Mouse (Mus musculus): Measurements from ENCODE around the gene Zfp110. TPM values are rescaled to one million over a fixed set of nuclear protein-coding genes. Genes with fewer than 3 reads are reported as not detected.
A peak's percentile ranks its signal among the peaks of the same experiment; 100 is the strongest.
"Not testable (repeated sequence)": the region's sequence is repeated elsewhere in the genome, so short reads cannot be mapped to it uniquely, and the experiment has no call there.

Gene Zfp110
- polyA plus RNA-seq, 1 experiment from 2014 or later: 33.2 TPM

DNA sequence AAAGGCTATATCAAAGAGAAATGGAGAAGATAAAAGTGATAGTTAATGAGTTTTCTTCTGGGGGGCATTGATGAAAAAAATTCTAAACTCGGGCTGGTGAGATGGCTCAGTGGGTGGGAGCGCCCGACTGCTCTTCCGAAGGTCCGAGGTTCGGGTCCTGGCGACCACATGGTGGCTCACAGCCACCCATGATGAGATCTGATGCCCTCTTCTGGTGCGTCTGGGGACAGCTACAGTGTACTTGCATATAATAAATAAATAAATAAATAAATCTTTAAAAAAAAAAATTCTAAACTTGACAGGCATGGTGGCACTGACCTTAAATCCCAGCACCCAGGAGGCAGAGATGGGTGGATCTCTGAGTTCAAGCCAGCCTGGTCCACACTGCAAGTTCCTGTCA lies 19.0 kb upstream of the Zfp110 start:
- no peaks in the 10 kb centered on the region; the same call in 1 of the 2 replicates for H3K4me1 ChIP-seq (ENCODE audit: control insufficient read depth, insufficient read depth, low read length)
- no peak for ATAC-seq (ENCODE audit: low FRiP score, low TSS enrichment)
- 96% methylated on average over 8 of the region's 8 CpGs for WGBS
- no peak overlapping the region for H3K4me3 ChIP-seq (ENCODE audit: low read length)
- no peak overlapping the region for H3K27ac ChIP-seq (ENCODE audit: low read depth, low read length)
- peaks cover 31% of the 10 kb centered on the region for H3K36me3 ChIP-seq (ENCODE audit: control insufficient read depth, insufficient read depth, low read length)
- no peak overlapping the region for H3K9ac ChIP-seq (ENCODE audit: low read depth, low read length)
- no peaks in the 10 kb centered on the region for H3K27me3 ChIP-seq (ENCODE audit: control insufficient read depth, insufficient read depth, low read length)
- H3K9me3 ChIP-seq (ENCODE audit: control insufficient read depth, low read length): peaks cover 40% of the 10 kb centered on the region
- H3K4me2 ChIP-seq (replicated peaks; ENCODE audit: low read depth, low read length): no peak overlapping the region

DNA sequence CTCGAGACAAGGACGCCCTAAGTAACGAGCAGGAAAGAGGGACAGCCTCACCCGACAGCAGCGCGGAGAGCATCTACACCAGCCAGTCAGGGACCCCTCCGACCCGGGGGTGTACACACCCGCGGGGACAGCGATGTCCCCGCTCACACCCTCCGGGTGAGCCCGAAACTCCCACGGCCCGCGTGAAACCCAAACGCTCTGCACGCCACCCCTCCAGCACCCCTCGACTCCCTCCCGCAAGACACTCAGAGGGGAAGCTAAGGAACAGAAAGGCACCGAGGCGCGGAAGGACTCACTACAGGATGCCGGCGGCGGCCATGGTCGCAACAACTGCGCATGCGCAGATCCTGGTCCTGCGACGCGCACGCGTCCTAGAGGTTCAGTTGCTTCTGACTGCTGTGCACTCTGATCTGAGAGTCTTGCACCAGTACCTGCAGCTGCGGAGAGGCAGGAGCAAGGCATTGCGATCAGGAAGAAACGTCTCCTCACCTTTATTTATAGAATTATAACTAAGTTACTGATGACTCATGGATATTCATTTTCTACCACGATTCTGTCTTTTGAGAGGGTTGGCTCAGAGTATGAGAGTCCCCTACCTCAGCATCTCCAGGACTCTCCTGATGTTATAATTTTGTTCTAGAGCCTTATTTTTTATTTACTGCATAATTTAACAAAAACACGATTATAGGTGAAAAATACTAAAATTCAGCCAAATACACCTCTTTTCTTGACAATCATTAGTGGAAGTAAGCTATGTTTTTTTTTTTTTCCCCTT lies 15.9 kb upstream of the Zfp110 start, which contains the start of gene Zfp329:
Zfp329 (minus strand) TSS at position 338 of the 775 bp plus-strand sequence.
- H3K9me3 ChIP-seq (ENCODE audit: control insufficient read depth, low read length): peaks cover 25% of the 10 kb centered on the region
- ATAC-seq (ENCODE audit: low FRiP score, low TSS enrichment): peak; percentile 99
- under 1% methylated on average over 39 of the region's 40 CpGs for WGBS
- peak within 1 kb of the TSS; percentile 91 for H3K9ac ChIP-seq (ENCODE audit: low read depth, low read length)
- H3K36me3 ChIP-seq (ENCODE audit: control insufficient read depth, insufficient read depth, low read length): peaks cover 13% of the 10 kb centered on the region; the same call in 1 of the 2 replicates
- peak within 1 kb of the TSS; percentile 91 for H3K4me3 ChIP-seq (ENCODE audit: low read length)
- no peaks in the 10 kb centered on the region; the same call in 1 of the 2 replicates for H3K4me1 ChIP-seq (ENCODE audit: control insufficient read depth, insufficient read depth, low read length)
- peak within 1 kb of the TSS; percentile 79 for H3K27ac ChIP-seq (ENCODE audit: low read depth, low read length)
- H3K27me3 ChIP-seq (ENCODE audit: control insufficient read depth, insufficient read depth, low read length): no peaks in the 10 kb centered on the region
- H3K4me2 ChIP-seq (replicated peaks; ENCODE audit: low read depth, low read length): peak within 1 kb of the TSS; percentile 50

DNA sequence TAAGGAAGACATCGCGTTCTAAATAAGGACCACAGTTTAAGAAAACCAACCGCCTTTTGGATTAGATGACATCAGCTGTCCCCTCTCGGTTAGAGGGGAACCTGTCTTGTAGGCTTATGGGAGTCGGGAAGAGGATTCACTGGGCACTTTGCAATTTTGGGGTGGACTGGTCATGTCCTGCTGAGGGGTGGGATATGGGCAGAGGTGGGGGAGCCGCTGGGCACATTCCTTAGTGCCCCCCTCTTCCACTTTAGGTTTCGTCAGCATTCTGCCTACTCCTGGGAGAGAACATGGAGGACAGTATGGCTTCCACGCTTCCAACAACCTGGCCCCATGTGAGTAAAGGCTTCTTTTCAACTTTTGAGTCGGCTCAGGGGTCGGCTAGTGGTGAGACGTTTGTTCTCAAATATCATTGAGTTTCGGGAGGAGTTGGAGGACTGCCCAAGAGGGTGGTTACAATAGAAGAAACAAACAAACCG lies 671 bp downstream of the Zfp110 start:
- 38% methylated on average over 13 of the region's 13 CpGs for WGBS
- peak; percentile 35 for ATAC-seq (ENCODE audit: low FRiP score, low TSS enrichment)
- peak overlapping the region; percentile 57 for H3K4me3 ChIP-seq (ENCODE audit: low read length)
- H3K9me3 ChIP-seq (ENCODE audit: control insufficient read depth, low read length): peaks cover 38% of the 10 kb centered on the region
- H3K27ac ChIP-seq (ENCODE audit: low read depth, low read length): no peak overlapping the region
- peak overlapping the region; percentile 48 for H3K4me2 ChIP-seq (replicated peaks; ENCODE audit: low read depth, low read length)
- peak overlapping the region; percentile 56 for H3K9ac ChIP-seq (ENCODE audit: low read depth, low read length)
- H3K27me3 ChIP-seq (ENCODE audit: control insufficient read depth, insufficient read depth, low read length): no peaks in the 10 kb centered on the region
- H3K4me1 ChIP-seq (ENCODE audit: control insufficient read depth, insufficient read depth, low read length): no peaks in the 10 kb centered on the region
- peaks cover 38% of the 10 kb centered on the region for H3K36me3 ChIP-seq (ENCODE audit: control insufficient read depth, insufficient read depth, low read length)

DNA sequence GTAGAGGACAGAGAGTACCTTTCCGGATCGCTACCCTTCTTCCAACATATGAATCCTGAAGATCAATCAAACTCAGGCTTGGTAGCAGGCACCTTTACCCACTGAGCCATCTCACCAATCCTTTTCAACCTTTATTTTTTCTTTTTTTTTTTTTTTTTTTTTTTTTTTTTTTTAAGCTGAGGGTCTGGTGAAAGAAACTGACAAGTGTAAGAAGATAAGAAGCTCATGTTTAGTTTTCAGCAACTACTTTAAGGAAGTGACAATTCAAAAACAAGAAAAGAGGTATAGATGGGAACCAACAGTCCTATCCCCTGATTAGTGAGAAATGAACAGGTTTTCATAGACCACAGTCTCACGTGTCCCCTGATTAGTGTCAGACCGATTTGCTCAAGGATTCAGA lies 1.2 kb downstream of the Zfp110 start:
- Histone ChIP-seq H3K36me3 (ENCODE audit: control insufficient read depth, insufficient read depth, low read length) (peaks cover 43% of the 10 kb centered on the region), H3K27me3 (ENCODE audit: control insufficient read depth, insufficient read depth, low read length) (no peaks in the 10 kb centered on the region), H3K9me3 (ENCODE audit: control insufficient read depth, low read length) (peaks cover 43% of the 10 kb centered on the region), H3K4me1 (ENCODE audit: control insufficient read depth, insufficient read depth, low read length) (no peaks in the 10 kb centered on the region), H3K4me2 (replicated peaks; ENCODE audit: low read depth, low read length) (peak overlapping the region; percentile 48), H3K9ac (ENCODE audit: low read depth, low read length) (no peak overlapping the region), H3K27ac (ENCODE audit: low read depth, low read length) (no peak overlapping the region), H3K4me3 (ENCODE audit: low read length) (peak overlapping the region; percentile 57)
- no peak for ATAC-seq (ENCODE audit: low FRiP score, low TSS enrichment)
- WGBS: 95% methylated on average over 4 of the region's 4 CpGs

DNA sequence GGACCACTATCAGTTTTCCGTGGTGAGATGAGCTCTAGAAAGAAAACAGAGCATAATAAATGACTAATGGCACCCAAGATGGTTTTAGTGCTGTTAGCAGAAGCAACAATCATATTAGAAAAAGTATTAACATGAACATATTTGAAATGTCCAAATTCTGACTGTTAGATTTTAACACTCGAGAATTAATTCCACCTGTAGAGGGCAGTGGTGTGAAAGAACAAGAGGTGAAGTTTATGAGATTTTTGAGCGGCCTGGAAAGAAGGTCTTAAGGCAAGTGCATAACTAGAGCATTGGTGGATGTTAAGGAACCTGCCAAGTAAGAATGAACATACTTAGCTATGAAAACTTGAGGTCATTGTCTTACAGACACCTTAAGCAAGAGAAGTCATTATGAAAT lies 39.7 kb downstream of the Zfp110 start:
- Histone ChIP-seq H3K4me2 (replicated peaks; ENCODE audit: low read depth, low read length) (no peak overlapping the region), H3K27me3 (ENCODE audit: control insufficient read depth, insufficient read depth, low read length) (no peaks in the 10 kb centered on the region), H3K27ac (ENCODE audit: low read depth, low read length) (no peak overlapping the region), H3K4me1 (ENCODE audit: control insufficient read depth, insufficient read depth, low read length) (no peaks in the 10 kb centered on the region), H3K36me3 (ENCODE audit: control insufficient read depth, insufficient read depth, low read length) (no peaks in the 10 kb centered on the region), H3K4me3 (ENCODE audit: low read length) (no peak overlapping the region), H3K9me3 (ENCODE audit: control insufficient read depth, low read length) (peaks cover 3% of the 10 kb centered on the region; the same call in 1 of the 2 replicates), H3K9ac (ENCODE audit: low read depth, low read length) (no peak overlapping the region)
- WGBS: 21% methylated on average over 3 of the region's 3 CpGs
- no peak for ATAC-seq (ENCODE audit: low FRiP score, low TSS enrichment)

DNA sequence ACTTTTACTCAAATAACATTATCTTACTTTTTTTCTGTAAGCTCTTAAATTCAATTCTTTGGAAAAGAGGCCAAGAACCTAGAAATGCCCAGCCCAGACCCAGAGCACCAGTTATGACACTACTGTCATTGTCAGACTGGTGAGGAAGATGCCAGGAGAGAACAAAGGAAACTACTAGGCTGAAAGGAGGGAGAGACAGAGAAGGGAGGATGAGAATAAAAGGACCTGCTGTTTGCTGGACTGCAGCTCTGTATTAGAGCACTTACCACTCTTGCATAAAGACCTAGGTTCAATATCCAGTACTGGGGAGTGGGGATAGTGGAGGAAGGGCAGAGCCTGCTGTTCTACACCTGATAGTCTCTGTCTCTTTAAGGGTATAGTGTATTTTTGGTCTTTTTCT lies 45.5 kb downstream of the Zfp110 start:
- Histone ChIP-seq H3K4me2 (replicated peaks; ENCODE audit: low read depth, low read length) (no peak overlapping the region), H3K9ac (ENCODE audit: low read depth, low read length) (no peak overlapping the region), H3K9me3 (ENCODE audit: control insufficient read depth, low read length) (no peaks in the 10 kb centered on the region), H3K4me1 (ENCODE audit: control insufficient read depth, insufficient read depth, low read length) (peaks cover 6% of the 10 kb centered on the region; the same call in 1 of the 2 replicates), H3K36me3 (ENCODE audit: control insufficient read depth, insufficient read depth, low read length) (peaks cover 7% of the 10 kb centered on the region; the same call in 1 of the 2 replicates), H3K4me3 (ENCODE audit: low read length) (no peak overlapping the region), H3K27me3 (ENCODE audit: control insufficient read depth, insufficient read depth, low read length) (no peaks in the 10 kb centered on the region), H3K27ac (ENCODE audit: low read depth, low read length) (no peak overlapping the region)
- no peak for ATAC-seq (ENCODE audit: low FRiP score, low TSS enrichment)

DNA sequence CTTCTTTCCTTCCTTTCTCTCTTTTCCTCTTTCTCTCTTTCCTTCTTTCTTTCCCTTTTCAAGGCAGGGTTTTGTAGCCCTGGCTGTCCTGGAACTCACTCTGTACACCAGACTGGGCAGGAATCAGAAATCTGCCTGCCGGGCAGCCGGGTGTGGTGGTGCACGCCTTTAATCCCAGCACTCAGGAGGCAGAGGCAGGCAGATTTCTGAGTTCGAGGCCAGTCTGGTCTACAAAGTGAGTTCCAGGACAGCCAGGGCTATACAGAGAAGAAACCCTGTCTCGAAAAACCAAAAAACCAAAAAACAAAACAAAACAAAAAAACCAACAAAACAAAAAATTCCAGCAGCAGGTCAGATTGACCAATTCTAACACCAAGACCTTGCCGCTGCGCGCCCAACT lies 45.9 kb downstream of the Zfp110 start:
- ATAC-seq (ENCODE audit: low FRiP score, low TSS enrichment): peak; percentile 8; the same call in 1 of the 2 replicates
- Histone ChIP-seq H3K9ac (ENCODE audit: low read depth, low read length) (0 out of 2 replicates have a peak overlapping the region, but pooled peaks have one; percentile 62), H3K4me3 (ENCODE audit: low read length) (peak overlapping the region; percentile 63), H3K4me2 (replicated peaks; ENCODE audit: low read depth, low read length) (peak overlapping the region; percentile 21)
- WGBS: 47% methylated on average over 8 of the region's 8 CpGs
- not testable (repeated sequence) for H3K36me3 ChIP-seq (ENCODE audit: control insufficient read depth, insufficient read depth, low read length); H3K27me3 ChIP-seq (ENCODE audit: control insufficient read depth, insufficient read depth, low read length); H3K27ac ChIP-seq (ENCODE audit: low read depth, low read length); H3K9me3 ChIP-seq (ENCODE audit: control insufficient read depth, low read length); H3K4me1 ChIP-seq (ENCODE audit: control insufficient read depth, insufficient read depth, low read length)

DNA sequence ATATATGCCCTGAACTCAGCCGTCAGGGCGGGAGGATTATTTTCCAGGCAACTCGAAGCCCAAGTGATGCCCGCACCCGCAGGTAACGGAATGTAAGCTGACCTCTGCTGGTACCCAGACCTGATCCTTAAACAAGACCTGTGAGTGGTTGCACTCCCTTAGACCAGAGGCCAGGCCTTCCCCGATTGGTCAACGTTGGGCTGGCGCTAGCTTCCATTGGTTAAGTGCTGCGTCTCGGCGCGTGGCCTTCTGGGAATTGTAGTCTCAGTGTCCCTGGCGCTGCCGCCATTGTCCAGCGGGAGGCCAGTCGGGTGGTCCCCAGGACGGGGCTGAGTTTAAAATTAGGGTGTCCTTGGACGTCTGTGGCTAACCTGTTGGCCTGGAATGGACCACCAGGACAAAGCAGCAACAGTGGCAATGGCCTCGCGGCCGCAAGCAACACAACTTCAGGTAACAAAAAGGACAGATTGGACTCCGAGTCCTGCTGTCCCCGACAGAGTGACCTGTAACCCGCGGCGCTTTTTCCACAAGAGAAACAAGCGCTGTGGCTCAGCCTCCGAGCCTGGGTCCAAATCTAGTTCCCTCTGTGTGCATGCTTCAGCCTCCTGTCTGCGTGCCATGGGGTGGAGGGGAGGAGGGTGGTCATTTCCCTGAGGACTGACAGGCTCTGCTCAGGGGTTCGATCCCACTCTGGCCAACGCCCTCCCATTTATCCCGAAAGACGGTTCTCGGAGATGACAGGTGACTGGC lies 46.5 kb downstream of the Zfp110 start, which contains the start of gene Zfp128:
Zfp128 (plus strand) TSS at position 267 of the 750 bp plus-strand sequence.
- Histone ChIP-seq H3K9me3 (ENCODE audit: control insufficient read depth, low read length) (no peaks in the 10 kb centered on the region), H3K27ac (ENCODE audit: low read depth, low read length) (no peak within 1 kb of the TSS)
- WGBS: 1% methylated on average over 35 of the region's 35 CpGs

More for the DNA sequence above, 46.5 kb downstream of the Zfp110 start, which contains the start of gene Zfp128:
- H3K4me2 ChIP-seq (replicated peaks; ENCODE audit: low read depth, low read length): peak within 1 kb of the TSS; percentile 63
- H3K27me3 ChIP-seq (ENCODE audit: control insufficient read depth, insufficient read depth, low read length): no peaks in the 10 kb centered on the region
- H3K4me1 ChIP-seq (ENCODE audit: control insufficient read depth, insufficient read depth, low read length): peaks cover 6% of the 10 kb centered on the region; the same call in 1 of the 2 replicates
- ATAC-seq (ENCODE audit: low FRiP score, low TSS enrichment): peak; percentile 100
- H3K4me3 ChIP-seq (ENCODE audit: low read length): peak within 1 kb of the TSS; percentile 63
- peak within 1 kb of the TSS; percentile 62 for H3K9ac ChIP-seq (ENCODE audit: low read depth, low read length)
- H3K36me3 ChIP-seq (ENCODE audit: control insufficient read depth, insufficient read depth, low read length): peaks cover 15% of the 10 kb centered on the region
